Mouse (Mus musculus) limb, embryonic 14.5 days (tissue): ENCODE measurements around the gene Cpsf4l. TPM values are rescaled to one million over a fixed set of nuclear protein-coding genes. Genes with fewer than 3 reads are reported as not detected.

Experiments used
- ATAC-seq: fragments of 200-750 bp; cut with Nextera tagmentation; 2 replicates; pipeline ENCODE4 v1.8.0; 2017; ENCODE audit warnings: low read depth, moderate number of reproducible peaks, moderate TSS enrichment; ENCODE audit not compliant: low FRiP score
- DNase-seq: peaks from one replicate; pipeline ENCODE4 v3.0.0-alpha.2; 2015; ENCODE audit warnings: low spot score
- H3K27ac ChIP-seq: fragments of 300-500 bp; sonication (generic); replicated peaks from 2 replicates; pipeline ENCODE4 v1.5.1; 2014; ENCODE audit warnings: low read depth, mild to moderate bottlenecking, low read length, moderate library complexity, mixed read lengths
- H3K27me3 ChIP-seq: fragments of 300-500 bp; sonication (generic); 2 replicates; pipeline ENCODE4 v1.6.1; 2014; ENCODE audit warnings: low read length, mixed read lengths; ENCODE audit not compliant: control insufficient read depth, insufficient read depth
- H3K36me3 ChIP-seq: fragments of 300-500 bp; sonication (generic); 2 replicates; pipeline ENCODE4 v1.6.1; 2014; ENCODE audit warnings: mild to moderate bottlenecking, low read length, moderate library complexity, mixed read lengths; ENCODE audit not compliant: control insufficient read depth, insufficient read depth
- H3K4me1 ChIP-seq: fragments of 300-500 bp; sonication (generic); 2 replicates; pipeline ENCODE4 v1.6.1; 2014; ENCODE audit warnings: antibody characterized with exemption, low read length, mixed read lengths; ENCODE audit not compliant: control insufficient read depth, insufficient read depth
- H3K4me2 ChIP-seq: fragments of 300-500 bp; sonication (generic); replicated peaks from 2 replicates; pipeline ENCODE4 v1.6.1; 2014; ENCODE audit warnings: low read depth, mild to moderate bottlenecking, low read length, moderate library complexity; ENCODE audit not compliant: severe bottlenecking
- H3K4me3 ChIP-seq: fragments of 300-500 bp; sonication (generic); replicated peaks from 2 replicates; pipeline ENCODE4 v1.5.1; 2014; ENCODE audit warnings: low read length
- H3K9ac ChIP-seq: fragments of 300-500 bp; sonication (generic); 2 replicates; pipeline ENCODE4 v1.6.1; 2014; ENCODE audit warnings: mild to moderate bottlenecking, low read depth, low read length, moderate library complexity; ENCODE audit not compliant: severe bottlenecking
- H3K9me3 ChIP-seq: fragments of 300-500 bp; sonication (generic); 2 replicates; pipeline ENCODE4 v1.6.1; 2016; ENCODE audit warnings: low read length; ENCODE audit not compliant: control insufficient read depth
- POLR2A ChIP-seq: fragments of 200-500 bp; IDR thresholded peaks from 2 replicates; pipeline ENCODE4 v1.8.0; 2012; ENCODE audit warnings: inconsistent platforms, mild to moderate bottlenecking, moderate library complexity, borderline replicate concordance; ENCODE audit not compliant: insufficient read depth, insufficient read length; ENCODE audit errors: extremely low read depth
- WGBS: fragments of 180-500 bp; shearing (Covaris S2); extraction: QIAGEN DNeasy Blood & Tissue Kit; methylation state at CpG from one replicate; pipeline ENCODE4 v1.1.7; 2014; 5-methylcytosine and 5-hydroxymethylcytosine counted together
- polyA plus RNA-seq, 2 experiments: library from polyadenylated mRNA; depleted of rRNA in 1 of 2; stranded (reverse) in 1 of 2; unstranded in 1 of 2; fragments of >200 nt; fragmentation: Nextera tagmentation in 1 of 2; extraction: Ambion mirVana in 1 of 2; gene quantifications; 2 replicates each; pipeline versions ENCODE4 v1.2.1 to v1.2.3; 2012 to 2014

Gene Cpsf4l
- polyA plus RNA-seq, 2 experiments, result 0.88 to 1.2 TPM

- peaks cover 24% of the 10 kb centered on the region for H3K4me1 ChIP-seq
- H3K36me3 ChIP-seq, result peaks cover 9% of the 10 kb centered on the region
- TF ChIP-seq POLR2A, result no peak
- no peak overlapping the region for H3K9ac ChIP-seq
- H3K27me3 ChIP-seq, result no peaks in the 10 kb centered on the region
- no peak for DNase-seq
- WGBS, result 95% methylated on average over 10 of the region's 10 CpGs
- no peak for ATAC-seq
- H3K4me3 ChIP-seq, result no peak overlapping the region; the same call in 1 of the 2 replicates
- H3K9me3 ChIP-seq, result no peaks in the 10 kb centered on the region
- H3K4me2 ChIP-seq, result no peak overlapping the region; the same call in 1 of the 2 replicates
- no peak overlapping the region for H3K27ac ChIP-seq
These were observed 43.0 kb upstream of the Cpsf4l start for GRCm38 (mm10) chr11:113752685-113753430.

DNA sequence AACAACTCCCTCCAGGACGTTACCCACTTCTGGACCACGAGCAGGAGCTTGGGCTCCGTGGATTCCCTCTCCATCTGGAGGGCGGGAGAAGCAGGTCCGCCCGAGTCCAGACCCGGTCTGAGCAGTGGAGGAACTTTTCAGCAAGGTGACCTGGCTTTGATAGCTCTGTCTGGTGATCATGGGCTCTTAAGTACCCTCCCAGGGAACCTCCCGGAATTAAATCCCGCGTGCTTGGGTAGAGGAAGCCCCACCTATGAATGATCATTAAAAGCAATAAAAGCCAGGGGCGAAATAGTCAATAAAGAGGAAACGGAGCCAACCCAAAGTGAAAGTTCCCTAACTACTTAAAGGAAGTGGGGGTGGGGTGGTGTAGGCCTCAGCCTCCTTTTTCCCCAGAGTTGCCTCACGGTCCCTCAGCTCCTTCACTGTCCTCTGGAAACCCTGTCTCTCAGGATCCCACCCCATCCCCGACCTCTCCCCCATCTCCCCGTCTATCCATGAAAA, 42.4 kb upstream of the Cpsf4l start:
- no peaks in the 10 kb centered on the region for H3K9me3 ChIP-seq
- H3K9ac ChIP-seq, result peak overlapping the region; percentile 88
- TF ChIP-seq POLR2A, result no peak
- ATAC-seq (peak; percentile 2; the same call in 1 of the 2 replicates), DNase-seq (no peak)
- peaks cover 12% of the 10 kb centered on the region for H3K36me3 ChIP-seq
- peak overlapping the region; percentile 75 for H3K4me2 ChIP-seq
- H3K27me3 ChIP-seq, result no peaks in the 10 kb centered on the region
- peak overlapping the region; percentile 97 for H3K27ac ChIP-seq
- H3K4me1 ChIP-seq, result peaks cover 30% of the 10 kb centered on the region
- peak overlapping the region; percentile 90 for H3K4me3 ChIP-seq
- 14% methylated on average over 15 of the region's 15 CpGs for WGBS

DNA sequence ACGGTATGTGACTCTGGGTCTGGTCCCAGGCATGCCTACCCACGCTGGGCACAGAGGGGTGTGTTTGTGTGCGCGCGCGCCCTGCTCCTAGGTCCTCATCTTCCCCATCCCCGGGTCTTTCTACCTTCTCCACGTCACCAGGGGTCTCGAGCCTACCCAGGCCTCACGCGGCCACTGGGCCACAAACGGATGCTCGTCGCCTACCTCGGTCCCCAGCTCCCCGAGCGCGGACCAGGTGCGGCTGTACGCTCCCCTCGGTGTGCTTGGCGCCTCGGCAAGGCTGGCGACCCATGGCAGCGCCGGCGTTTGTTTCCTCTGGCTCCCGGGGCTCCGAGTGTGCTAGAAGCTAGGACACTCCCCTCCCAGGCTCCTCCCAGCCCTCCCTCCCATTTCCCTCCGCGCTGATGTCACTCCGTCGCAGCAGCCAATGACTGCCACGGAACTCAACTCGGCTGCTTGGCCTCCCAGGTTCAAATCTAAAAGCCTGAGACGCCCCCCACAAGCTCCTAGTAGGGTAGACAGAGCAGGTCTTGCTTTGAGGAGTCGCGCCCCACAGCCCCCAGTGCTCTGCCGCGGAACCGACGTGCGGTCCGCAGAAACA, 41.8 kb upstream of the Cpsf4l start, which contains the start of gene Cdc42ep4:
Gene Cdc42ep4, minus strand, starts transcription at position 398 of the 601 bp plus-strand sequence.
- peaks cover 34% of the 10 kb centered on the region for H3K4me1 ChIP-seq

GRCm38 (mm10) chr11:113750571-113751483, 41.0 kb upstream of the Cpsf4l start:
- under 1% methylated on average over 56 of the region's 67 CpGs for WGBS
- peak; percentile 81 for DNase-seq
- peak; percentile 64 for ATAC-seq

More for the DNA sequence above, 41.8 kb upstream of the Cpsf4l start, which contains the start of gene Cdc42ep4:
- TF ChIP-seq POLR2A, result peak; percentile 94
- peaks cover 12% of the 10 kb centered on the region for H3K36me3 ChIP-seq
- H3K9me3 ChIP-seq, result no peaks in the 10 kb centered on the region
- H3K9ac ChIP-seq, result peak within 1 kb of the TSS; percentile 88
- peak within 1 kb of the TSS; percentile 75 for H3K4me2 ChIP-seq
- H3K27ac ChIP-seq, result peak within 1 kb of the TSS; percentile 97
- no peaks in the 10 kb centered on the region for H3K27me3 ChIP-seq
- DNase-seq (peak; percentile 97), ATAC-seq (peak; percentile 85)
- under 1% methylated on average over 41 of the region's 44 CpGs for WGBS
- peak within 1 kb of the TSS; percentile 90 for H3K4me3 ChIP-seq

More at GRCm38 (mm10) chr11:113750571-113751483, 41.0 kb upstream of the Cpsf4l start:
- Histone ChIP-seq H3K4me1 (peaks cover 34% of the 10 kb centered on the region), H3K9ac (peak overlapping the region; percentile 88), H3K27me3 (no peaks in the 10 kb centered on the region), H3K27ac (peak overlapping the region; percentile 97), H3K4me2 (peak overlapping the region; percentile 75), H3K9me3 (no peaks in the 10 kb centered on the region), H3K36me3 (peaks cover 17% of the 10 kb centered on the region), H3K4me3 (peak overlapping the region; percentile 90)
- no peak for TF ChIP-seq POLR2A
